Mouse (Mus musculus) hematopoietic stem cell, adult 5-6 weeks (primary cell): Measurements from ENCODE around the gene Cdk20. TPM values are rescaled to one million over a fixed set of nuclear protein-coding genes. Genes with fewer than 3 reads are reported as not detected.
"Not testable (repeated sequence)": the region's sequence is repeated elsewhere in the genome, so short reads cannot be mapped to it uniquely, and the experiment has no call there.

Source experiments
- ATAC-seq, 2 experiments: fragments of 125-278 bp in 1 of 2; replicated peaks in 1 of 2; 2 replicates each; pipeline ENCODE4 v1.8.0; 2016 to 2017; ENCODE audit warnings: inconsistent platforms in 2 of 2, mild to moderate bottlenecking in 2 of 2, moderate number of reproducible peaks in 2 of 2, low read depth in 1 of 2, moderate TSS enrichment in 1 of 2; ENCODE audit not compliant: low FRiP score in 2 of 2, poor library complexity in 2 of 2, severe bottlenecking in 2 of 2, insufficient read depth in 1 of 2, low TSS enrichment in 1 of 2
- total RNA-seq: library from RNA; stranded (forward); fragments of 172-1452, 232-1000 nt; gene quantifications from 2 replicates; pipeline ENCODE4 v1.2.3, GENCODE M21; 2017

Gene Cdk20
- total RNA-seq, 1 experiment from 2014 or later: 6.1 TPM

GRCm38 (mm10) chr13:64457225-64457978 is 25.3 kb downstream of the Cdk20 start:
- ATAC-seq: not testable (repeated sequence)

GRCm38 (mm10) chr13:64458181-64458580 is 26.1 kb downstream of the Cdk20 start:
- ATAC-seq: no peak

- ATAC-seq: no peak
Observed at GRCm38 (mm10) chr13:64462581-64462980, 30.5 kb downstream of the Cdk20 start.

GRCm38 (mm10) chr13:64465166-64465565 is 33.1 kb downstream of the Cdk20 start:
- no peak for ATAC-seq

GRCm38 (mm10) chr13:64467886-64468285 is 35.8 kb downstream of the Cdk20 start:
- ATAC-seq: no peak

- ATAC-seq: no peak
Observed at GRCm38 (mm10) chr13:64477968-64478367, 45.9 kb downstream of the Cdk20 start.

GRCm38 (mm10) chr13:64479960-64480359 is 47.8 kb downstream of the Cdk20 start:
- ATAC-seq: no peak

- no peak for ATAC-seq
Observed at GRCm38 (mm10) chr13:64489886-64490285, 57.8 kb downstream of the Cdk20 start.

Other genes with a start within 250 kb of the Cdk20 start
- gene Cdc14b, start 157.0 kb upstream of the Cdk20 start, total RNA-seq: 3.9 and 12.3 TPM in 2 replicates
- 84.9 and 103 TPM in 2 replicates for gene Aaed1, start 119.6 kb upstream of the Cdk20 start, total RNA-seq
- gene Ctsl, start 61.4 kb upstream of the Cdk20 start, total RNA-seq: 84.4 and 135 TPM in 2 replicates
- gene Fam240b, start 65.5 kb downstream of the Cdk20 start, total RNA-seq: not detected in 2 replicates